Mouse (Mus musculus) gastrocnemius, adult 2 months (tissue): ENCODE data around the gene Nab2. TPM values are rescaled to one million over a fixed set of nuclear protein-coding genes. Genes with fewer than 3 reads are reported as not detected.

ENCODE experiments used
- DNase-seq: peaks from one replicate; pipeline ENCODE4 v3.0.0; 2022
- H3K27ac ChIP-seq: fragments of 200-600 bp; 2 replicates; pipeline ENCODE4 v1.8.1; 2022; ENCODE audit warnings: mild to moderate bottlenecking
- H3K4me3 ChIP-seq: fragments of 200-600 bp; 2 replicates; pipeline ENCODE4 v1.8.1; 2022; ENCODE audit warnings: mild to moderate bottlenecking, moderate library complexity
- CTCF ChIP-seq: fragments of 200-600 bp; IDR thresholded peaks from 2 replicates; pipeline ENCODE4 v1.8.1; 2022; ENCODE audit warnings: antibody characterized with exemption, mild to moderate bottlenecking, moderate library complexity
- intact Hi-C: fragments of 180-260 bp; cut with DNase I; formaldehyde crosslinking; loops from one replicate; pipeline ENCODE4 v1.15.1; 2025
- total RNA-seq, 2 experiments: library from RNA; stranded (reverse); gene quantifications; 2 replicates each; pipeline ENCODE4 v1.2.3; 2021

Nab2 gene
- total RNA-seq, 2 experiments from 2014 or later: 2.8 to 3.2 TPM

DNA sequence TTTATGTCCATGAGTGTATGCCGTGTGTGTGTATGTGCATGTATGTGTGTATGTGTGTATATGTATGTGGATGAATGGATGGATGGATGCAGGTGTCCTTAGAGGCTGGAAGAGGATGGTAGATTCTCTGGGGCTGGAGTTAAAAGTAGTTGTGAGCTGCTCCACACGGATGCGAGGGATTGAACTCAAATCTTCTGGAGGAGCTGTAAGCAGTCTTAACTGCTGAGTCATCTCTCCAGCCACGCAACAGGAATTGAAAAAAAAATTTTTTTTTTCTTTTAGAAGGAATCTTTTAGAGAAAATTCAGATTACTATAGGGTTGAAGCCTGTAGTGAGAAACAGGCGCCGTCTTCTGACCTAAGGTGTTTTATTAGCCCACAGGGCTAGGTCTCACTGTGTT lies 14.5 kb upstream of the Nab2 start:
- H3K4me3 ChIP-seq: no peak overlapping the region
- intact Hi-C loops: no loop called here
- DNase-seq: no peak
- TF ChIP-seq CTCF: no peak
- H3K27ac ChIP-seq: no peak overlapping the region

DNA sequence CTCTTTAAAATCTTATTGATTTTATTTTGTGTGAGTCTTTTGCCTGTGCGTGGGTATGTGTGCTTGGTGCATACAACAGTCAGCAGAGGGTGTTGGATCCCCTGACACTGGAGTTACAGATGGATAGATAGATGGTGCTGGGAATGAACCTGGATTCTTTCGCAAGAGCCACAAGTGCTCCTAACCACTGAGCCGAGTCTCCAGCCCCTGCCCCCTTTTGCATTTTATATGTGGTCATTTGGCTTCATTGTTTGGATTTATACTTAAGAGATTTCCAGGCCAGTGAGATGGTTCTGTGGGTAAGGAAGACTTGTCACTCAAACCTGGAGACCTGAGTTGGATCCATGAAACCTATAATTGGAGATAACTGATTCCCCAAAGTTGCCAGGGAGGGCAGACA lies 11.5 kb upstream of the Nab2 start:
- H3K27ac ChIP-seq: no peak overlapping the region
- intact Hi-C loops: loop anchor here (10.0 kb wide), 1 partner anchor 605 kb away; the partner anchor contains the start of genes Agap2 and Tspan31
- H3K4me3 ChIP-seq: no peak overlapping the region

GRCm38 (mm10) chr10:127679208-127679607 lies 10.8 kb upstream of the Nab2 start:
- Histone ChIP-seq H3K4me3 (no peak overlapping the region), H3K27ac (no peak overlapping the region)
- DNase-seq: no peak
- TF ChIP-seq CTCF: no peak
- intact Hi-C loops: loop anchor here (10.0 kb wide), 1 partner anchor 604 kb away; the partner anchor contains the start of genes Agap2 and Tspan31

More for the DNA sequence above, 11.5 kb upstream of the Nab2 start:
- no peak for DNase-seq
- TF ChIP-seq CTCF: no peak

- TF ChIP-seq CTCF: peak; percentile 70
- H3K27ac ChIP-seq: peak overlapping the region; percentile 80
- DNase-seq: peak; percentile 54
Observed at GRCm38 (mm10) chr10:127677591-127678336, 9.4 kb upstream of the Nab2 start.

DNA sequence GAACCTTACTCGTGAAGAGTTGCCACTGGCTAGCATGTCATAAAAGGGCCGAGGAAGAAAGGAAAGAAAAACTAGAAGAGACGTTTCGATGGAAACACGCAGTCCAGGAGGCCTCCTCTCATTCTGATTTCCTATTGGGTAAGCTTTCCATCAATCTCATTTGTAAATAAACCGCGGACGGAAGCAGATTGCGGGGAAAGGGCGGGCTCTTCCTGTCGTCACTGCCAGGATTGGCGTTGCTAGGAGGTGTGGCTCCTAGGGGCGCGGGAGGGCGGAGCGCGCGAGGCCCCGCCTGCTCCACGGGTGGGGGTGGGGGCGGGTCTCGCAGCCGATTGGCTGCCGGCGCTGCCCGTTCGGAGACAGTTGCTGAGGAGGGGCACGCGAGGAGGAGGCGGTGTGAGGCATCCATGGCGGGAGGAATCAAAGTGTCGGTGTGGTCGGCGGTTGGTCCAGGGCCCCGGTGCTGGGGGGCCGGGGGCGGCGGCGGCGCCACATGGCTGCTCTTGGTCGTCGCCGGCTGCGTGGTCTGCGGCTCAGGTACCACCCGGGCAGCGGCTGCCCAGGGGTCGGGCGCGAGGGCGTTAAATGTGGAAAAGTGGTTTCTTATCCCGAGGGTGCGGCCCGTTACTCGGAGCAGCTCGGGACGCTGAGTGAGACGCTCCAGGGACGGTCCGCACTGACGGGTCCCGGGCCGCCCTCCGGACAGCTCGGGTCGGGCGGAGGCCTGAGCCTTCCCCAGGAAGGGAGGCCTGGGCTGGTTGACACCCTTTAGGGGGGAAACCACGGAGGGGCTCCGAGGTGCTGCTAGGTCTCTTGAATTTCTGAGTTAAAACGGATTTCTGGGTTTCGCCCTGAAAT lies 8.6 kb upstream of the Nab2 start:
- H3K27ac ChIP-seq: peak overlapping the region; percentile 83
- TF ChIP-seq CTCF: no peak
- intact Hi-C loops: loop anchor here (10.0 kb wide), 1 partner anchor 602 kb away; the partner anchor contains the start of genes Agap2 and Tspan31
- peak; percentile 96 for DNase-seq
- peak overlapping the region; percentile 82 for H3K4me3 ChIP-seq

More at GRCm38 (mm10) chr10:127677591-127678336, 9.4 kb upstream of the Nab2 start:
- intact Hi-C loops: loop anchor here (10.0 kb wide), 1 partner anchor 603 kb away; the partner anchor contains the start of genes Agap2 and Tspan31
- H3K4me3 ChIP-seq: peak overlapping the region; percentile 82

- Histone ChIP-seq H3K4me3 (peak overlapping the region; percentile 82), H3K27ac (peak overlapping the region; percentile 83)
- no peak for TF ChIP-seq CTCF
- no peak for DNase-seq
- intact Hi-C loops: loop anchor here (1.0 to 10.0 kb wide), 2 partner anchors 35 to 601 kb away; partner anchors contain the start of genes Agap2 and Tspan31
Observed at GRCm38 (mm10) chr10:127675859-127676398, 7.6 kb upstream of the Nab2 start.

DNA sequence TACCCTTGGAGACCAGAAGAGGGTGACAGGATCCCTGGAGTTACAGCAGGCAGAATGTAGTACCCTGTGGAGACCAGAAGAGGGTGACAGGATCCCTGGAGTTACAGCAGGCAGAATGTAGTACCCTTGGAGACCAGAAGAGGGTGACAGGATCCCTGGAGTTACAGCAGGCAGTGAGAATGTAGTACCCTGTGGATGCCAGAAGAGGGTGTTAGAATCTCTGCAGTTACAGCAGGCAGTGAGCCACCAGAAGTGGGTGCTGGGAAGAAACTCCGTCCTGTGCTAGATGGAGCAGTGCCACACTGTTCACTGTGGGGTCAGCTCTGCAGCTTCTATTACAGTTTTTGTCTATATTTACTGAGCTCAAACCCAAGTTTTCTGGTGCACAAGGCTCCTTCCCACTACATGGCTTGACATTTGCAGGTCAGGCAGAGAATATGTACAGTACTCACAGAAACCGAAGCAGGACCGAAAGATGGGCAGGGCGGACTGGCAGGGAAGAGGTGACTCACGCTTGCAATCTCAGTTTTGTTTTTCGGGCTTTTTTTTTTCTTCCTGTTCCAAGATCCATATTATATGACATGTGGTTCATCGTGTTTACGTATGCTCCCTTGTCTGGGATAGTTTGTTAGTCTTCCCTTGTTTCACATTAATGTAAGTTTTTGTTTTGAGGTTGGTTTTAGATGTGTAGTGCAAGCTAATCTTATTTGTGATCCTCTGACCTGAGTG lies 6.6 kb upstream of the Nab2 start:
- DNase-seq: peak; percentile 85
- TF ChIP-seq CTCF: no peak; the same call in 1 of the 2 replicates
- H3K4me3 ChIP-seq: peak overlapping the region; percentile 62
- peak overlapping the region; percentile 83 for H3K27ac ChIP-seq
- intact Hi-C loops: loop anchor here (1.0 to 10.0 kb wide), 2 partner anchors 34 to 600 kb away; partner anchors contain the start of genes Agap2 and Tspan31

DNA sequence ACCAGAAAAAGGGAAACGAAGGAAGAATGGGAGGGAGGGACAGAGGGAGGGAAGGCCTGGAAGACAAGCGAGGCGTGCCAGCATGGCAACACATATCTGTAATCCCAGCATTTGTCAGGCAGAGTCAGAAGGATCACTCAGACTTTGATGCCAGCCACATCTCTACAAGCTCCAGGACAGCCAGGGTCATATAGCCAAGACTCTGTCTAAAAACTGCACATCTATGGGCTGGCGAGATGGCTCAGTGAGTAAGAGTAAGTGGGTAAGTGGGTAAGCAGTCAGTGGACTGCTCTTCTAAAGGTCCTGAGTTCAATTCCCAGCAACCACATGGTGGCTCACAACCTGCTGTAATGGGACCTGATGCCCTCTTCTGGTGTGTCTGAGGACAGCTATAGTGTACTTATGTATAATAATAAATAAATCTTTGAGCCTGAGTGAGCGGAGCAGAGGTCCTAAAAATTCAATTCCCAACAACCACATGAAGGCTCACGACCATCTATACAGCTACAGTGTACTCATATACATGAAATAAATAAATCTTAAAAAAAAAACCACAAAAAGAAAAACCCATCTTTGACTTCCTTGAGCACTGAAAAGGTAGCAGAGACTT lies 5.8 kb upstream of the Nab2 start:
- no peak for TF ChIP-seq CTCF
- Histone ChIP-seq H3K4me3 (no peak overlapping the region), H3K27ac (peak overlapping the region; percentile 46)
- intact Hi-C loops: loop anchor here (10.0 kb wide), 1 partner anchor 599 kb away; the partner anchor contains the start of genes Agap2 and Tspan31
- DNase-seq: no peak

- intact Hi-C loops: loop anchor here (10.0 kb wide), 1 partner anchor 596 kb away; the partner anchor contains the start of genes Agap2 and Tspan31
- Histone ChIP-seq H3K4me3 (no peak overlapping the region), H3K27ac (no peak overlapping the region)
- TF ChIP-seq CTCF: peak; percentile 60
- DNase-seq: peak; percentile 21
Observed at GRCm38 (mm10) chr10:127671276-127671675, 2.9 kb upstream of the Nab2 start.

DNA sequence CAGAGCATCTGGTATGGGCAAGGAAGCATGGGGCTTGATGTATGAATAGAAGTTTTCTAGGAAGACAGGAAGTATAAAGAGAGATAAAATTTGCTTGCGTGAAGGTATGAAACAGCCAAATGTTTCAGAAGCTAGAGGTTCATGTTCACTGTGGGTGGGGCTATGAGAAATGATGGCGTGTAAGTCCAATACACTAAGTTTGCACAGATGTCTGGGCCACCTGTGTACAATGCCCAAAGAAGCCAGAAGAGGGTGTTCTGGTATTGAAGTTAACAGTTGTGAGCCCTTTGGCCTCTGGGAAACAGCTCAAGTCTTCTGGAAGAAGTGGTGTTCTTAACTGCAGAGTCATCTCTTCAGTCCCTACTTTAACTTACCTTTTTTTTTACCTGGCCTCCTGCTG lies 1.8 kb upstream of the Nab2 start:
- no peak for TF ChIP-seq CTCF
- Histone ChIP-seq H3K4me3 (no peak overlapping the region), H3K27ac (no peak overlapping the region)
- DNase-seq: no peak
- intact Hi-C loops: loop anchor here (10.0 kb wide), 1 partner anchor 595 kb away; the partner anchor contains the start of genes Agap2 and Tspan31

DNA sequence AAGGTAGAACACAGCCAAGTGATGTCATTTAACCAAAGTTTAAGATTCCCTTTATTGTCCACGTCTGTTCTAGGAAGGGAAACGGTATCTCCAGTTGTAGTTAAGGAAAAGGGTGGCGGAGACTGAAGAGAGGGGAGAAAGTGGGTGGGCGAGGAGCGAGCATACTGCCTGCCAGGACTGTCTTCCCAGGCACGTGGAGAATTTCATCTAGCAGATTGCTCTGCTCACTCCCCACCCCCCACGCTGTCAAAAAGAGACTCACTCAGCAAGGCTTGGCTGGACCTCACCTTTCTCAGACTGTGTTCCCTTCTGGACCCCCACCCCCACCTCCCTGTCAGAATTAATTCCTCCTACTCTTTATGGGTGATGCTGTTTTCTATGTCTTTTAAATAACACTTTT lies 802 bp upstream of the Nab2 start:
- H3K4me3 ChIP-seq: peak overlapping the region; percentile 76
- no peak for DNase-seq
- no peak for TF ChIP-seq CTCF
- H3K27ac ChIP-seq: peak overlapping the region; percentile 95
- intact Hi-C loops: no loop called here
